Mouse (Mus musculus) NIH3T3 (cell line): Measurements from ENCODE around the gene Trappc6a.

Experiments
- DNase-seq: peaks from one replicate; pipeline ENCODE4 v3.0.0-alpha.2; 2012; ENCODE audit warnings: low read depth

Gene Trappc6a

DNA sequence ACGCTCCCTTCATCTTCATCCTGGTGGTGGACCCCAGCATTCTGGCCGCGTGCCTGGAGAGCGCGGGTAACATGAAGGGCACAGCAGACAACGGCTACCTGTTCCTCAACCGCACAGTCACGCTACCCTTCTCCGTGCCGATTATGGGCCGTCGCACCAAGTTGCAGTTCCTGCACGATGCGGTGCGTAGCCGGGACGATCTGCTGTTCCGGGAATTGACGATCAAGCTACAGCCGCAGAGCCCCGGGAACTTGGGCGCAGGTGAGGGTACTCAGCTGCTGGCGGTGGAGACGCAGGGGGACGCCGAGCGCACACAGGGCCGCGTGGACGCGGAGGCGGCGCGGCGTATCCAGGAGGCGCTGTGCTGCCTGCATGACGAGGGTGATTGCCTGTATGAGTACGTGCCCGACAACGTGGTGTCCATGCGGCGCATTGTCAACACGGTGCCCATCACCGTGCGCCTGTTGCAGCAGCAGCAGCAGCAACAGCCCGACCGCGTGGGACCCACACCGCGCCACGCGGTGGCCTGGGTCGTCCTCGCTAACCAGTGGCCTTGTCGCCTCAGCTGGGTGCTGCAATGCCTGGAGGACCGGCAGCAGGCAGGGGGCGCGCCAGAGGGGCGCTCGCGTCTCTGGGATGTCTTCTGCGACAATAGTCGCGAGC is 15.7 kb downstream of the Trappc6a start:
- no peak for DNase-seq

DNA sequence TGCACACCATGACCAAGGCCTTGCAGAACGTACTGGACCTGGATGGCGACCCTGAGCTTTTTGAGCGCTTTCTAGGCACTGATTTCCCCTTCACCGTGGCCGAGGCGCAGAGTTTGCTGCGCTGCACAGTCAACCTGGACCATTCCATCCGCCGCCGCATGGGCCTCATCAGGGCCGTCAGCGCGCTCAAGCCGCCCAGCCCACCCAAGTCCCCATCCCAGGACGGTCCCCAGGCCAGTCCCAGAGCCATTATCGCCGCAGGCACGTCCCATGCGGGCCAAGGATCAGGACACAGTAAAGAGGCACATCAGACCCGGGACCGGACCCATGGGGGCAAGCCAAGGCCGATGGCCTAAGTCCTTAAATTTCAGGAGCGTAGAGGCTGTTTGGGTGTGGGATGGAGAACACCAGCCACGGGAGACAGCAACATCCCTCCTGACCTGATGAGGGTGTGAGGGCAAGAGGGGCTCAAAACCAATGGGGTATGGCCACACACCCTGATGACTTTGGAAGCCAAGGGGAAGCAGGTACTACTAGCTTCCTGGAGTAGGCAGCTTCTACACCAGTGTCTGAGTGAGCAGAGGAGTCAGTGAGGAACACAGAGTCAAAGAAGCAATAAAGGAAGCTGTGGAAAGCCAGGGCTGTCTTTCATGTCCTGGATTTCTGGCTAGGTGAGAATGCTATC is 16.4 kb downstream of the Trappc6a start:
- no peak for DNase-seq

- DNase-seq = no peak
Measured at GRCm38 (mm10) chr7:19525105-19525481, 16.9 kb downstream of the Trappc6a start.

GRCm38 (mm10) chr7:19531077-19531476 is 22.9 kb downstream of the Trappc6a start:
- DNase-seq = no peak

GRCm38 (mm10) chr7:19532240-19532639 is 24.0 kb downstream of the Trappc6a start:
- DNase-seq = no peak

DNA sequence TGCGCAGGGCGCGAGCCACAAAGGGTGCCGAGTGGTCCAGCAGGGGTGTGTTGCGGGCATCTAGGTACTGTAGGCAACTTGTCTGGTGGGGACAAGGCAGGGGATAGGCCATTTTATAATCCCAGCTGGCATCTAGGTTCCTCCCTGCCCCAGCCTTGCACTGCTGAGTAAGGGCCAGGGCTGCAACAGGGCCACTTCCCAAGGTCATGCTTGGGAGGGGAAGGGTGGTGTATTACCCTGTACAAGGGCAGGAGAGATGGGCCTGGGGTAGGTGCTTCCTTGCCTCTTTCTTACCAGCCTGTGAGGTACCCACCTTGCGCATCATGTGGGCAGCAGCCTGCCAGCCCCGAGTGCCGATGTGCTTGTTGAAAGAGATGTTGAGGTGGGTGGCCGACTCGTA is 26.5 kb downstream of the Trappc6a start:
- DNase-seq = no peak

- no peak for DNase-seq
Measured at GRCm38 (mm10) chr7:19540771-19541566, 32.8 kb downstream of the Trappc6a start.

- DNase-seq = no peak
Measured at GRCm38 (mm10) chr7:19541681-19542154, 33.5 kb downstream of the Trappc6a start.

- DNase-seq = no peak
Measured at GRCm38 (mm10) chr7:19542155-19542691, 34.0 kb downstream of the Trappc6a start.

DNA sequence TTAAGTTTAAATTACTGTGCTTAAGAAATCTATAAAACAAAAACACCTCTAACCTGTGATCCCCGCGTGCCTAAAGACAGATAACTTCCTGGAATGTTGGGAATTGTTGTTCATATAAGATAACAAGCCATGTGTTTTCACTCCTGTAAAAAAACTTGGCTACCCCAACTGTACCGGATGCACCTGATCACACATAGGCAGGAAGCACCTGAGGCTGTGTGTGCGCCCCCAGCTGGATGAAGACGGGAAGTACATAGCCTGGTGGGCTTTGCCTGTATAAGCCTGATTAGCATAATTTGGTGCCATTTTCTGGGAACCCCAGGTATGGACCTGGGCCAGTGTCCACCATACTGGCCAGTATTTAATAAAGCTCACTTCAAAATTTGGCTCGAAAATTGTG is 35.4 kb downstream of the Trappc6a start:
- DNase-seq = no peak

GRCm38 (mm10) chr7:19546007-19546406 is 37.8 kb downstream of the Trappc6a start:
- DNase-seq = peak; percentile 55

- DNase-seq = no peak
Measured at GRCm38 (mm10) chr7:19547344-19547969, 39.3 kb downstream of the Trappc6a start.

- no peak for DNase-seq
Measured at GRCm38 (mm10) chr7:19549394-19549793, 41.2 kb downstream of the Trappc6a start.

DNA sequence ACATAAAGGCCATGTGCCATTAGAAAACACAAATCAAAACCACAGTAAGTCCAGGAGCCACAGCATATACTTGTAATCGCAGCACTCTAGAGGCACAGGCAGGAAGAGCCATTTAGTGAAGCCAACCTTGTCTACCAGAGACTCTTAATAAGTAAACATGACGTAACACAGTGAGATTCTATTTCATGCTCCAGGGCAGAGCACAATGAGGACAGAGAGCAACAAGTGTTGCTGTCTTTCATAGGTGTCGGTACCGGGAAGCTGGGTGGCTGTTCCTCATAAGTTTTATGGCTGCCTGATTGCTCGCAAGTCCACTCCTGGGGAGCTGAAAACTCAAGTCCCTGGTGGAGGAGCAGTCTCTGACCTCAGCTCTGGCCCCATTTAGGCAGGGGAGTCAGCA is 43.4 kb downstream of the Trappc6a start:
- DNase-seq = no peak

GRCm38 (mm10) chr7:19552443-19552842 is 44.2 kb downstream of the Trappc6a start:
- no peak for DNase-seq

GRCm38 (mm10) chr7:19554168-19554567 is 46.0 kb downstream of the Trappc6a start:
- DNase-seq = no peak

GRCm38 (mm10) chr7:19557086-19557485 is 48.9 kb downstream of the Trappc6a start:
- DNase-seq = no peak

- no peak for DNase-seq
Measured at GRCm38 (mm10) chr7:19557982-19558900, 50.0 kb downstream of the Trappc6a start.

- peak; percentile 45 for DNase-seq
Measured at GRCm38 (mm10) chr7:19558965-19559364, 50.8 kb downstream of the Trappc6a start.

DNA sequence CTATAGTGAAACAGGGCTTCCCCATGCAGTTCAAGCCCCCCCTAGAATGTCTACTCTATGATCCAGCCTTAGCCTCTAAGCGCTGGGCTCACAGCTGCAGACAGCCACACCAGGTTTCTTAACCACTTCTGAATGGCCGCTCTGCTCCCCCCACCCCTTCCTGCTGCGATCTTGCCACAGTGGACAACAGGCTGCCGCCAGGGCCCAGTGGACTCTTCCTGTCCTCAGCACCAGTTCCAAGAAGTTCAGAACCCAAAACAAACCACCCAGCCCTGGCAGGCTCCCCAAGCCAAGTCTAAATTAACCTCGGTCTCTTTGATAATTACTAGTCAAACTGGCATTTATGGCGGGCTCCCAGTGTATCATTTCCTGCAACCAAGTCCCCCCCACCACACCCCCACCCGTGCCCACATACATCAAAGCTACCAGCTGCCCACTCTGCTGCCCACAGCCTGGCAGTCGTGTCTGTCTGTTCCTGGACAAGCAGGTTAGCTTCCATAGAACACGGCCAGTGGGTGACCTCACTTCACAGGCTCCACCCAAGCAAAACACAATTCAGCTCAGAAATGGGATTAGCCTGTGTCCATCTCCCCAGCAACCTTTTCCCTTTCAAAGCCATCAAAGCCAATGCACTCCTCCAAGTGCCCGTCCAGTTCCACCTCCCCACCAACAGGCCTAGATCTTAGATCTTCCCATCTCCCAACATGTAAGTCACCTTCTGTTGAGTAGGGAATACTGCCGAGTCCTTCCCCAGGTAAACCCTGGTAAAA is 52.5 kb downstream of the Trappc6a start:
- peak; percentile 50 for DNase-seq
